Mouse (Mus musculus) ES-E14 (cell line): ENCODE results near the gene Trpm8.

Experiments
- CHD2 ChIP-seq: IDR thresholded peaks from 2 replicates; pipeline ENCODE4 v1.6.1; 2014; ENCODE audit warnings: mild to moderate bottlenecking, low read depth, low read length, inconsistent platforms
- HCFC1 ChIP-seq: IDR thresholded peaks from 2 replicates; pipeline ENCODE4 v1.6.1; 2012; ENCODE audit warnings: low read length, inconsistent platforms, borderline replicate concordance; ENCODE audit not compliant: insufficient read depth
- MAFK ChIP-seq: IDR thresholded peaks from 2 replicates; pipeline ENCODE4 v1.6.1; 2014; ENCODE audit warnings: mild to moderate bottlenecking, low read depth, low read length, inconsistent platforms; ENCODE audit not compliant: insufficient read depth
- ZC3H11A ChIP-seq: IDR thresholded peaks from 2 replicates; pipeline ENCODE4 v1.6.1; 2012; ENCODE audit warnings: low read depth, mild to moderate bottlenecking, inconsistent platforms, low read length, borderline replicate concordance
- ZNF384 ChIP-seq: IDR thresholded peaks from 2 replicates; pipeline ENCODE4 v1.6.1; 2012; ENCODE audit warnings: low read depth, low read length, inconsistent platforms

DNA sequence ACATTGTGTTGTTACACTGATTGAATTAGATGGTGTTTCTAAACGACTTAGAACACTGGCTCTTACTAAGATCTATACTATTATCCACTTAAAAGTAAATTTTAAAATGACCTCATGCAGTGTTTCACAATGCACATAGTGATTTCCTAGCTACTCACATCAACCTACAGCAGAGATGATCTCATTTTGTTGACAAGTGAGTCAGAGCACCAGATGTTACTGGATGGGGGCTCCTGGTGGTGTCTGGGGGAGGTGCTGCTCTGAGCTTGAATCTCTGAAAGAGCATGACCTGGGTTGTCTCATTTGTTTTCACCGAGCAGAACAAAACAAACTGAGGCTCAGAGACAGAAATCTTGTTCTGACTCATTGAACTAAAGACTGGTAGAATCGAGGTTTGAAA, 68.1 kb downstream of the Trpm8 start:
- no peak for TF ChIP-seq HCFC1
- no peak for TF ChIP-seq ZC3H11A
- no peak for TF ChIP-seq ZNF384
- no peak for TF ChIP-seq CHD2
- no peak for TF ChIP-seq MAFK
